Mouse (Mus musculus) MEL (cell line): ENCODE results near the gene Tspyl4.

ENCODE experiments used
- CHD2 ChIP-seq: IDR thresholded peaks from 2 replicates; pipeline ENCODE4 v1.6.1; 2011; ENCODE audit warnings: low read length, improper control_type of control experiment
- CTCF ChIP-seq, 3 experiments: IDR thresholded peaks in 2 of 3; conservative IDR thresholded peaks in 1 of 3; 2 replicates each; pipeline ENCODE4 v1.5.1; 2011 to 2012; ENCODE audit warnings: low read length in 3 of 3, low read depth in 2 of 3, mild to moderate bottlenecking in 2 of 3, improper control_type of control experiment in 1 of 3, inconsistent platforms in 1 of 3, mixed read lengths in 1 of 3, moderate library complexity in 1 of 3; ENCODE audit not compliant: control insufficient read depth in 1 of 3, insufficient read depth in 1 of 3, poor library complexity in 1 of 3, severe bottlenecking in 1 of 3
- GABPA ChIP-seq: IDR thresholded peaks from 2 replicates; pipeline ENCODE4 v1.6.1; 2012; ENCODE audit warnings: low read depth, mild to moderate bottlenecking, inconsistent platforms, low read length, improper control_type of control experiment, moderate library complexity
- KAT2A ChIP-seq: conservative IDR thresholded peaks from 2 replicates; pipeline ENCODE4 v1.6.1; 2012; ENCODE audit warnings: low read depth, low read length, improper control_type of control experiment, inconsistent platforms
- MAFK ChIP-seq: IDR thresholded peaks from 2 replicates; pipeline ENCODE4 v1.6.1; 2011; ENCODE audit warnings: low read depth, mild to moderate bottlenecking, low read length, improper control_type of control experiment, borderline replicate concordance
- MEF2A ChIP-seq: IDR thresholded peaks from 2 replicates; pipeline ENCODE4 v1.6.1; 2014; ENCODE audit warnings: low read depth, mild to moderate bottlenecking, inconsistent platforms, low read length, improper control_type of control experiment; ENCODE audit not compliant: poor library complexity, insufficient replicate concordance, severe bottlenecking; ENCODE audit errors: extremely low read depth
- MXI1 ChIP-seq: IDR thresholded peaks from 2 replicates; pipeline ENCODE4 v1.6.1; 2011; ENCODE audit warnings: mild to moderate bottlenecking, low read depth, low read length, improper control_type of control experiment
- NELFE ChIP-seq: IDR thresholded peaks from 2 replicates; pipeline ENCODE4 v1.6.1; 2011; ENCODE audit warnings: low read depth, low read length, improper control_type of control experiment
- NRF1 ChIP-seq: IDR thresholded peaks from 2 replicates; pipeline ENCODE4 v1.6.1; 2014; ENCODE audit warnings: low read depth, mild to moderate bottlenecking, inconsistent platforms, low read length, improper control_type of control experiment, moderate library complexity; ENCODE audit not compliant: poor library complexity, insufficient read depth, severe bottlenecking
- POLR2A ChIP-seq, 2 experiments: IDR thresholded peaks; 2 replicates each; pipeline ENCODE4 v1.6.1; 2011 to 2012; ENCODE audit warnings: low read length in 2 of 2, mild to moderate bottlenecking in 2 of 2, control low read depth in 1 of 2, improper control_type of control experiment in 1 of 2, low read depth in 1 of 2, moderate library complexity in 1 of 2; ENCODE audit not compliant: control insufficient read depth in 1 of 2, insufficient read depth in 1 of 2, poor library complexity in 1 of 2
- SMC3 ChIP-seq: IDR thresholded peaks from 2 replicates; pipeline ENCODE4 v1.6.1; 2011; ENCODE audit warnings: low read depth, low read length, improper control_type of control experiment
- ZKSCAN1 ChIP-seq: IDR thresholded peaks from 2 replicates; pipeline ENCODE4 v1.6.1; 2012; ENCODE audit warnings: low read depth, mild to moderate bottlenecking, inconsistent platforms, low read length, improper control_type of control experiment, moderate library complexity

GRCm38 (mm10) chr10:34300368-34300767 is 3.1 kb downstream of the Tspyl4 start:
- no peak for TF ChIP-seq NELFE
- TF ChIP-seq POLR2A (IDR thresholded peaks at IDR 0.05; ENCODE audit: control insufficient read depth in 1 of 2, insufficient read depth in 1 of 2, low read depth in 1 of 2, low read length in 2 of 2, poor library complexity in 1 of 2), result no peak
- TF ChIP-seq NRF1, result no peak
- no peak for TF ChIP-seq MAFK
- no peak for TF ChIP-seq CTCF (IDR thresholded peaks at IDR 0.05 in 2 of 3, conservative IDR thresholded peaks at IDR 0.05 in 1 of 3; ENCODE audit: control insufficient read depth in 1 of 3, insufficient read depth in 1 of 3, low read depth in 2 of 3, low read length in 3 of 3, poor library complexity in 1 of 3, severe bottlenecking in 1 of 3)
- TF ChIP-seq ZKSCAN1, result no peak
- no peak for TF ChIP-seq CHD2
- no peak for TF ChIP-seq SMC3
- no peak for TF ChIP-seq MEF2A
- TF ChIP-seq MXI1, result no peak
- no peak for TF ChIP-seq KAT2A
- TF ChIP-seq GABPA, result no peak
